Mouse (Mus musculus): ENCODE results near the gene Arhgef39.

Gene Arhgef39

GRCm38 (mm10) chr4:43478906-43479832 is 20.3 kb downstream of the Arhgef39 start:
- peak; percentile 70 for DNase-seq (ENCODE audit: low spot score)

- DNase-seq (ENCODE audit: low spot score): no peak
These were observed 21.0 kb downstream of the Arhgef39 start for GRCm38 (mm10) chr4:43478534-43478858.

- DNase-seq (ENCODE audit: low spot score): peak; percentile 89
These were observed 21.5 kb downstream of the Arhgef39 start for GRCm38 (mm10) chr4:43477857-43478533.

- no peak for DNase-seq (ENCODE audit: low spot score)
These were observed 22.9 kb downstream of the Arhgef39 start for GRCm38 (mm10) chr4:43476604-43477003.

GRCm38 (mm10) chr4:43473636-43474035 is 25.9 kb downstream of the Arhgef39 start:
- DNase-seq (ENCODE audit: low spot score): no peak

- no peak for DNase-seq (ENCODE audit: low spot score)
These were observed 29.2 kb downstream of the Arhgef39 start for GRCm38 (mm10) chr4:43470301-43470700.

GRCm38 (mm10) chr4:43466872-43467271 is 32.6 kb downstream of the Arhgef39 start:
- DNase-seq (ENCODE audit: low spot score): no peak

GRCm38 (mm10) chr4:43465935-43466334 is 33.6 kb downstream of the Arhgef39 start:
- no peak for DNase-seq (ENCODE audit: low spot score)

- DNase-seq (ENCODE audit: low spot score): no peak
These were observed 36.4 kb downstream of the Arhgef39 start for GRCm38 (mm10) chr4:43463102-43463501.

- DNase-seq (ENCODE audit: low spot score): peak; percentile 55
These were observed 42.4 kb downstream of the Arhgef39 start for GRCm38 (mm10) chr4:43457124-43457523.

- DNase-seq (ENCODE audit: low spot score): no peak
These were observed 43.0 kb downstream of the Arhgef39 start for GRCm38 (mm10) chr4:43456470-43456869.

- DNase-seq (ENCODE audit: low spot score): no peak
These were observed 45.3 kb downstream of the Arhgef39 start, which contains the start of gene Cd72 for GRCm38 (mm10) chr4:43454041-43454836. TSS of gene Cd72 (minus strand) at chr4:43454628.

GRCm38 (mm10) chr4:43453413-43453812 is 46.1 kb downstream of the Arhgef39 start:
- no peak for DNase-seq (ENCODE audit: low spot score)

GRCm38 (mm10) chr4:43452315-43452714 is 47.2 kb downstream of the Arhgef39 start:
- no peak for DNase-seq (ENCODE audit: low spot score)

- no peak for DNase-seq (ENCODE audit: low spot score)
These were observed 50.9 kb downstream of the Arhgef39 start for GRCm38 (mm10) chr4:43448554-43448953.

- peak; percentile 38 for DNase-seq (ENCODE audit: low spot score)
These were observed 52.2 kb downstream of the Arhgef39 start for GRCm38 (mm10) chr4:43447251-43447650.

Measured in testis, postnatal 14 days (tissue).